Mouse (Mus musculus): ENCODE measurements around the gene Kctd5. TPM values are rescaled to one million over a fixed set of nuclear protein-coding genes. Genes with fewer than 3 reads are reported as not detected.

The Kctd5 gene
- polyA plus RNA-seq, 1 experiment from 2014 or later, result 56.2 TPM

- Histone ChIP-seq H3K27me3 (ENCODE audit: control insufficient read depth, insufficient read depth, low read length) (no peaks in the 10 kb centered on the region), H3K9me3 (replicated peaks; ENCODE audit: control insufficient read depth, low read length) (no peaks in the 10 kb centered on the region), H3K4me2 (ENCODE audit: low read depth, low read length) (no peak overlapping the region), H3K36me3 (ENCODE audit: control insufficient read depth, insufficient read depth, low read length) (peaks cover 18% of the 10 kb centered on the region; the same call in 1 of the 2 replicates), H3K4me3 (replicated peaks; ENCODE audit: low read length) (no peak overlapping the region), H3K27ac (ENCODE audit: low read length) (no peak overlapping the region), H3K4me1 (ENCODE audit: control insufficient read depth, insufficient read depth, low read length) (no peaks in the 10 kb centered on the region), H3K9ac (ENCODE audit: low read length) (no peak overlapping the region)
- WGBS, result 53% methylated on average over 1 of the region's 1 CpGs
- no peak for ATAC-seq (ENCODE audit: insufficient read depth, low FRiP score)
Measured at GRCm38 (mm10) chr17:24084593-24084992, 11.3 kb upstream of the Kctd5 start.

DNA sequence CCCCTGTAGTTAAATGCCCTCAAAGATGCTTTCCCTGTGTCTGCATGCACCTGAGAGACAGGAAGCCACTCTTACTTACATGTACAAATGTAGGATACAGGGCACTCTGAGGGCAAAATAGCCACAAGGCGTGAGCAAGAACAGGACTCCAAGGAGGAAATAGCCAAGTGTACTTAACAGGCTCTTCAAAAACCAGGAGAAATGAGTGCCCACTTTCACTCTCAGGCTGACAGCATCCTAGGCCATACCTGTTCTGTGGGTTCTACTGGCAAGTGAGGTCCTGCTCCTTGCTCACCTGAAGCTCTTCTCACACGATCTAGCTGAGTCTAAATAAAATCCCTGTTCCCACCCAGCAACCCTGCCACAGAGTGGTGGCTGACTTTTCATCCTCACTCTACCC, 3.8 kb upstream of the Kctd5 start:
- Histone ChIP-seq H3K9me3 (replicated peaks; ENCODE audit: control insufficient read depth, low read length) (no peaks in the 10 kb centered on the region), H3K4me1 (ENCODE audit: control insufficient read depth, insufficient read depth, low read length) (peaks cover 2% of the 10 kb centered on the region), H3K27ac (ENCODE audit: low read length) (no peak overlapping the region), H3K36me3 (ENCODE audit: control insufficient read depth, insufficient read depth, low read length) (peaks cover 15% of the 10 kb centered on the region), H3K4me2 (ENCODE audit: low read depth, low read length) (no peak overlapping the region), H3K27me3 (ENCODE audit: control insufficient read depth, insufficient read depth, low read length) (no peaks in the 10 kb centered on the region), H3K9ac (ENCODE audit: low read length) (no peak overlapping the region), H3K4me3 (replicated peaks; ENCODE audit: low read length) (no peak overlapping the region)
- 89% methylated on average over 2 of the region's 2 CpGs for WGBS
- no peak for ATAC-seq (ENCODE audit: insufficient read depth, low FRiP score)

GRCm38 (mm10) chr17:24069531-24069930, 3.8 kb downstream of the Kctd5 start:
- Histone ChIP-seq H3K9ac (ENCODE audit: low read length) (no peak overlapping the region), H3K27me3 (ENCODE audit: control insufficient read depth, insufficient read depth, low read length) (no peaks in the 10 kb centered on the region), H3K27ac (ENCODE audit: low read length) (no peak overlapping the region), H3K36me3 (ENCODE audit: control insufficient read depth, insufficient read depth, low read length) (no peaks in the 10 kb centered on the region; the same call in 1 of the 2 replicates), H3K9me3 (replicated peaks; ENCODE audit: control insufficient read depth, low read length) (no peaks in the 10 kb centered on the region), H3K4me3 (replicated peaks; ENCODE audit: low read length) (no peak overlapping the region), H3K4me1 (ENCODE audit: control insufficient read depth, insufficient read depth, low read length) (peaks cover 14% of the 10 kb centered on the region), H3K4me2 (ENCODE audit: low read depth, low read length) (no peak overlapping the region)
- WGBS, result 79% methylated on average over 3 of the region's 3 CpGs
- ATAC-seq (ENCODE audit: insufficient read depth, low FRiP score), result no peak

GRCm38 (mm10) chr17:24068271-24068670, 5.0 kb downstream of the Kctd5 start:
- Histone ChIP-seq H3K9ac (ENCODE audit: low read length) (no peak overlapping the region), H3K27me3 (ENCODE audit: control insufficient read depth, insufficient read depth, low read length) (no peaks in the 10 kb centered on the region), H3K4me3 (replicated peaks; ENCODE audit: low read length) (no peak overlapping the region), H3K4me1 (ENCODE audit: control insufficient read depth, insufficient read depth, low read length) (peaks cover 14% of the 10 kb centered on the region), H3K4me2 (ENCODE audit: low read depth, low read length) (no peak overlapping the region), H3K27ac (ENCODE audit: low read length) (no peak overlapping the region), H3K9me3 (replicated peaks; ENCODE audit: control insufficient read depth, low read length) (no peaks in the 10 kb centered on the region), H3K36me3 (ENCODE audit: control insufficient read depth, insufficient read depth, low read length) (peaks cover 4% of the 10 kb centered on the region)
- WGBS, result 84% methylated on average over 5 of the region's 5 CpGs
- ATAC-seq (ENCODE audit: insufficient read depth, low FRiP score), result no peak

DNA sequence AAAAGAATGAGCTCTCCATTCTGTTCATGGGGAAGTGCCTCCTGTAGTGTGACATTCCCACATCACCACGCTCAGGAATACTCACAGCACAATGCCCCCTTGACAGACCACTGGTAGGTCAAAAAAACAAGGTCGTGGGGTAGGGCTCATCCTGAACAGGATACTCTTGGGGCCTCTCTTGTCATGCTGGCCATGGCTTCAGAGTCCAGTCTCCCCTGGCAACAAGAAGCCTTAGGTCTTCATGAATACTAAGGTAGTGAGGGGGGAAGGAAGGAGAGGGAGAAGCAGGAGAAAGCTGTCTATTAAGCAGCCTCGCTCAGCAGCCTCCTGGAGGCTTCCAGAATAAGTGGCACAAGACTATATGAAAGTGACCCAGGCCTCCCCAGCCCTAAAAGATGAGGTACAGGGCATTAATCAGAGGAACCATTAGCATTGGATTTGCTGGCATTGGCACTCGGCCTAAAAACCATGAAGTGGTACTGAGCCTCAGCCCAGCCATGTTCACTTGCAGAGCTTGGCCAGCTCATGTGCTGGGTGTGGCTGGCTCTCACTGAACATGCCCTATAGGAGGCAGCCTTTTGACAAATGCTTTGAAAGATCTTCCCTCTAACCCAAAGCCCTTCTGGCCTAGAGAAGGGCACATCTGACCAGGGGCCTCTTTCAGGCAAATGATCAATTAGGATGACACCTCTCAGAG, 10.7 kb downstream of the Kctd5 start:
- Histone ChIP-seq H3K27me3 (ENCODE audit: control insufficient read depth, insufficient read depth, low read length) (no peaks in the 10 kb centered on the region), H3K9me3 (replicated peaks; ENCODE audit: control insufficient read depth, low read length) (no peaks in the 10 kb centered on the region), H3K4me3 (replicated peaks; ENCODE audit: low read length) (no peak overlapping the region), H3K4me2 (ENCODE audit: low read depth, low read length) (no peak overlapping the region), H3K4me1 (ENCODE audit: control insufficient read depth, insufficient read depth, low read length) (no peaks in the 10 kb centered on the region), H3K36me3 (ENCODE audit: control insufficient read depth, insufficient read depth, low read length) (peaks cover 17% of the 10 kb centered on the region), H3K27ac (ENCODE audit: low read length) (no peak overlapping the region), H3K9ac (ENCODE audit: low read length) (no peak overlapping the region)
- WGBS, result 79% methylated on average over 4 of the region's 4 CpGs
- no peak for ATAC-seq (ENCODE audit: insufficient read depth, low FRiP score)

- H3K9ac ChIP-seq (ENCODE audit: low read length), result no peak overlapping the region
- peaks cover 18% of the 10 kb centered on the region; the same call in 1 of the 2 replicates for H3K36me3 ChIP-seq (ENCODE audit: control insufficient read depth, insufficient read depth, low read length)
- no peaks in the 10 kb centered on the region for H3K9me3 ChIP-seq (replicated peaks; ENCODE audit: control insufficient read depth, low read length)
- no peaks in the 10 kb centered on the region for H3K27me3 ChIP-seq (ENCODE audit: control insufficient read depth, insufficient read depth, low read length)
- H3K27ac ChIP-seq (ENCODE audit: low read length), result no peak overlapping the region
- H3K4me2 ChIP-seq (ENCODE audit: low read depth, low read length), result no peak overlapping the region
- H3K4me3 ChIP-seq (replicated peaks; ENCODE audit: low read length), result no peak overlapping the region
- no peaks in the 10 kb centered on the region for H3K4me1 ChIP-seq (ENCODE audit: control insufficient read depth, insufficient read depth, low read length)
- 85% methylated on average over 5 of the region's 5 CpGs for WGBS
- no peak for ATAC-seq (ENCODE audit: insufficient read depth, low FRiP score)
Measured at GRCm38 (mm10) chr17:24057730-24058245, 15.5 kb downstream of the Kctd5 start.

GRCm38 (mm10) chr17:24056636-24057625, 16.4 kb downstream of the Kctd5 start:
- Histone ChIP-seq H3K9me3 (replicated peaks; ENCODE audit: control insufficient read depth, low read length) (no peaks in the 10 kb centered on the region), H3K9ac (ENCODE audit: low read length) (no peak overlapping the region), H3K4me2 (ENCODE audit: low read depth, low read length) (no peak overlapping the region), H3K36me3 (ENCODE audit: control insufficient read depth, insufficient read depth, low read length) (peaks cover 20% of the 10 kb centered on the region; the same call in 1 of the 2 replicates), H3K4me3 (replicated peaks; ENCODE audit: low read length) (no peak overlapping the region), H3K27me3 (ENCODE audit: control insufficient read depth, insufficient read depth, low read length) (no peaks in the 10 kb centered on the region), H3K4me1 (ENCODE audit: control insufficient read depth, insufficient read depth, low read length) (no peaks in the 10 kb centered on the region), H3K27ac (ENCODE audit: low read length) (no peak overlapping the region)
- no peak for ATAC-seq (ENCODE audit: insufficient read depth, low FRiP score)
- WGBS, result 91% methylated on average over 14 of the region's 14 CpGs

GRCm38 (mm10) chr17:24049008-24049407, 24.3 kb downstream of the Kctd5 start:
- H3K36me3 ChIP-seq (ENCODE audit: control insufficient read depth, insufficient read depth, low read length), result peaks cover 15% of the 10 kb centered on the region; the same call in 1 of the 2 replicates
- 93% methylated on average over 8 of the region's 8 CpGs for WGBS
- no peak for ATAC-seq (ENCODE audit: insufficient read depth, low FRiP score)

GRCm38 (mm10) chr17:24048053-24048452, 25.2 kb downstream of the Kctd5 start:
- H3K4me1 ChIP-seq (ENCODE audit: control insufficient read depth, insufficient read depth, low read length), result no peaks in the 10 kb centered on the region
- no peak overlapping the region for H3K9ac ChIP-seq (ENCODE audit: low read length)
- no peak overlapping the region for H3K4me3 ChIP-seq (replicated peaks; ENCODE audit: low read length)
- no peak overlapping the region for H3K27ac ChIP-seq (ENCODE audit: low read length)
- H3K36me3 ChIP-seq (ENCODE audit: control insufficient read depth, insufficient read depth, low read length), result peaks cover 15% of the 10 kb centered on the region; the same call in 1 of the 2 replicates
- no peak overlapping the region for H3K4me2 ChIP-seq (ENCODE audit: low read depth, low read length)
- ATAC-seq (ENCODE audit: insufficient read depth, low FRiP score), result no peak
- 74% methylated on average over 5 of the region's 5 CpGs for WGBS
- H3K9me3 ChIP-seq (replicated peaks; ENCODE audit: control insufficient read depth, low read length), result no peaks in the 10 kb centered on the region
- no peaks in the 10 kb centered on the region for H3K27me3 ChIP-seq (ENCODE audit: control insufficient read depth, insufficient read depth, low read length)

More at GRCm38 (mm10) chr17:24049008-24049407, 24.3 kb downstream of the Kctd5 start:
- Histone ChIP-seq H3K4me2 (ENCODE audit: low read depth, low read length) (no peak overlapping the region), H3K9ac (ENCODE audit: low read length) (no peak overlapping the region), H3K27me3 (ENCODE audit: control insufficient read depth, insufficient read depth, low read length) (no peaks in the 10 kb centered on the region), H3K4me3 (replicated peaks; ENCODE audit: low read length) (no peak overlapping the region), H3K27ac (ENCODE audit: low read length) (no peak overlapping the region), H3K9me3 (replicated peaks; ENCODE audit: control insufficient read depth, low read length) (no peaks in the 10 kb centered on the region), H3K4me1 (ENCODE audit: control insufficient read depth, insufficient read depth, low read length) (no peaks in the 10 kb centered on the region)

Data from stomach, embryonic 16.5 days (tissue).